Mouse (Mus musculus) forebrain, embryonic 13.5 days (tissue): ENCODE measurements around the gene Pltp. TPM values are rescaled to one million over a fixed set of nuclear protein-coding genes. Genes with fewer than 3 reads are reported as not detected.
A peak's percentile ranks its signal among the peaks of the same experiment; 100 is the strongest.

Experiments used
- ATAC-seq: fragments of 200-750 bp; cut with Nextera tagmentation; 2 replicates; pipeline ENCODE4 v1.8.0; 2017
- H3K27ac ChIP-seq: fragments of 300-500 bp; sonication (generic); 2 replicates; pipeline ENCODE4 v1.5.1; 2015; ENCODE audit warnings: inconsistent platforms, mild to moderate bottlenecking, moderate library complexity
- H3K27me3 ChIP-seq: fragments of 300-500 bp; sonication (generic); 2 replicates; pipeline ENCODE4 v1.6.1; 2015; ENCODE audit warnings: mild to moderate bottlenecking, inconsistent platforms
- H3K36me3 ChIP-seq: fragments of 300-500 bp; sonication (generic); 2 replicates; pipeline ENCODE4 v1.6.1; 2015; ENCODE audit warnings: mild to moderate bottlenecking, inconsistent platforms; ENCODE audit not compliant: poor library complexity, severe bottlenecking
- H3K4me1 ChIP-seq: fragments of 300-500 bp; sonication (generic); 2 replicates; pipeline ENCODE4 v1.6.1; 2015; ENCODE audit warnings: inconsistent platforms
- H3K4me2 ChIP-seq: fragments of 300-500 bp; sonication (generic); 2 replicates; pipeline ENCODE4 v1.6.1; 2015; ENCODE audit warnings: inconsistent platforms, mild to moderate bottlenecking, moderate library complexity
- H3K4me3 ChIP-seq: fragments of 300-500 bp; sonication (generic); 2 replicates; pipeline ENCODE4 v1.5.1; 2015; ENCODE audit warnings: mild to moderate bottlenecking, inconsistent platforms
- H3K9ac ChIP-seq: fragments of 300-500 bp; sonication (generic); 2 replicates; pipeline ENCODE4 v1.6.1; 2015; ENCODE audit warnings: mild to moderate bottlenecking, inconsistent platforms
- H3K9me3 ChIP-seq: fragments of 300-500 bp; sonication (generic); replicated peaks from 2 replicates; pipeline ENCODE4 v1.6.1; 2016; ENCODE audit warnings: inconsistent platforms
- WGBS: fragments of 180-500 bp; shearing (Covaris S2); methylation state at CpG from one replicate; pipeline ENCODE4 v1.1.7; 2015; 5-methylcytosine and 5-hydroxymethylcytosine counted together
- polyA plus RNA-seq: library from polyadenylated mRNA; unstranded; fragments of >200 nt; fragmentation: Nextera tagmentation; extraction: Ambion mirVana; gene quantifications from 2 replicates; pipeline ENCODE4 v1.2.1, GENCODE M21; 2015

Pltp gene
- polyA plus RNA-seq, 1 experiment from 2014 or later: 34.3 TPM

- Histone ChIP-seq H3K4me1 (peaks cover 23% of the 10 kb centered on the region), H3K36me3 (peaks cover 28% of the 10 kb centered on the region), H3K27ac (peak within 1 kb of the TSS; percentile 68), H3K9me3 (no peaks in the 10 kb centered on the region), H3K4me2 (peak within 1 kb of the TSS; percentile 95), H3K9ac (peak within 1 kb of the TSS; percentile 74), H3K27me3 (no peaks in the 10 kb centered on the region), H3K4me3 (peak within 1 kb of the TSS; percentile 58)
- ATAC-seq: peak; percentile 82
- WGBS: under 1% methylated on average over 35 of the region's 35 CpGs
Measured at GRCm38 (mm10) chr2:164832748-164833301, 24.7 kb downstream of the Pltp start, which contains the start of gene Ctsa. TSS of gene Ctsa (plus strand) at chr2:164832873.

GRCm38 (mm10) chr2:164832032-164832747, 25.3 kb downstream of the Pltp start:
- no peak for ATAC-seq
- Histone ChIP-seq H3K27ac (peak overlapping the region; percentile 68; the same call in 1 of the 2 replicates), H3K9ac (peak overlapping the region; percentile 74), H3K27me3 (no peaks in the 10 kb centered on the region), H3K4me1 (peaks cover 23% of the 10 kb centered on the region), H3K4me3 (peak overlapping the region; percentile 58), H3K36me3 (peaks cover 30% of the 10 kb centered on the region), H3K4me2 (peak overlapping the region; percentile 95), H3K9me3 (no peaks in the 10 kb centered on the region)
- WGBS: 65% methylated on average over 16 of the region's 16 CpGs

GRCm38 (mm10) chr2:164831029-164831428, 26.5 kb downstream of the Pltp start:
- H3K4me3 ChIP-seq: no peak overlapping the region
- no peak overlapping the region for H3K4me2 ChIP-seq
- H3K4me1 ChIP-seq: peaks cover 23% of the 10 kb centered on the region
- no peaks in the 10 kb centered on the region for H3K9me3 ChIP-seq
- H3K36me3 ChIP-seq: peaks cover 31% of the 10 kb centered on the region
- WGBS: 89% methylated on average over 10 of the region's 10 CpGs
- H3K27me3 ChIP-seq: no peaks in the 10 kb centered on the region
- no peak for ATAC-seq
- no peak overlapping the region for H3K27ac ChIP-seq
- H3K9ac ChIP-seq: no peak overlapping the region

- Histone ChIP-seq H3K4me3 (no peak overlapping the region), H3K4me2 (no peak overlapping the region), H3K27ac (no peak overlapping the region), H3K9ac (no peak overlapping the region), H3K4me1 (peaks cover 16% of the 10 kb centered on the region), H3K9me3 (no peaks in the 10 kb centered on the region), H3K36me3 (peaks cover 46% of the 10 kb centered on the region), H3K27me3 (no peaks in the 10 kb centered on the region)
- no peak for ATAC-seq
- 98% methylated on average over 1 of the region's 1 CpGs for whole genome bisulfite sequencing
Measured at GRCm38 (mm10) chr2:164829090-164829489, 28.4 kb downstream of the Pltp start.

GRCm38 (mm10) chr2:164828437-164828836, 29.1 kb downstream of the Pltp start, which contains the start of gene Spata25:
TSS of gene Spata25 (minus strand) at chr2:164828537.
- H3K9me3 ChIP-seq: no peaks in the 10 kb centered on the region
- H3K27me3 ChIP-seq: no peaks in the 10 kb centered on the region
- H3K4me3 ChIP-seq: no peak within 1 kb of the TSS
- H3K4me1 ChIP-seq: peaks cover 20% of the 10 kb centered on the region
- no peak within 1 kb of the TSS for H3K4me2 ChIP-seq
- H3K27ac ChIP-seq: no peak within 1 kb of the TSS
- H3K9ac ChIP-seq: no peak within 1 kb of the TSS
- no peak for ATAC-seq
- peaks cover 46% of the 10 kb centered on the region for H3K36me3 ChIP-seq
- WGBS: 88% methylated on average over 6 of the region's 6 CpGs

- no peaks in the 10 kb centered on the region for H3K9me3 ChIP-seq
- ATAC-seq: no peak
- 93% methylated on average over 15 of the region's 16 CpGs for WGBS
- H3K36me3 ChIP-seq: peaks cover 46% of the 10 kb centered on the region
- peaks cover 17% of the 10 kb centered on the region for H3K4me1 ChIP-seq
- H3K27me3 ChIP-seq: no peaks in the 10 kb centered on the region
- H3K4me3 ChIP-seq: no peak overlapping the region
- no peak overlapping the region for H3K27ac ChIP-seq
- H3K9ac ChIP-seq: no peak overlapping the region
- no peak overlapping the region for H3K4me2 ChIP-seq
Measured at GRCm38 (mm10) chr2:164827146-164827850, 30.2 kb downstream of the Pltp start.

GRCm38 (mm10) chr2:164825521-164825920, 32.0 kb downstream of the Pltp start:
- H3K36me3 ChIP-seq: peaks cover 60% of the 10 kb centered on the region
- H3K9me3 ChIP-seq: no peaks in the 10 kb centered on the region
- H3K27me3 ChIP-seq: no peaks in the 10 kb centered on the region
- H3K27ac ChIP-seq: no peak overlapping the region
- H3K4me2 ChIP-seq: no peak overlapping the region
- H3K4me3 ChIP-seq: no peak overlapping the region
- ATAC-seq: no peak
- WGBS: 95% methylated on average over 17 of the region's 17 CpGs
- H3K9ac ChIP-seq: no peak overlapping the region
- H3K4me1 ChIP-seq: peaks cover 20% of the 10 kb centered on the region

- no peak overlapping the region for H3K27ac ChIP-seq
- H3K9ac ChIP-seq: no peak overlapping the region
- H3K4me3 ChIP-seq: peak overlapping the region; percentile 63
- WGBS: 95% methylated on average over 4 of the region's 4 CpGs
- H3K4me1 ChIP-seq: peaks cover 20% of the 10 kb centered on the region
- no peak for ATAC-seq
- peak overlapping the region; percentile 65; the same call in 1 of the 2 replicates for H3K4me2 ChIP-seq
- H3K36me3 ChIP-seq: peaks cover 65% of the 10 kb centered on the region
- H3K27me3 ChIP-seq: no peaks in the 10 kb centered on the region
- H3K9me3 ChIP-seq: no peaks in the 10 kb centered on the region
Measured at GRCm38 (mm10) chr2:164823969-164824368, 33.5 kb downstream of the Pltp start.

- Histone ChIP-seq H3K4me3 (peak overlapping the region; percentile 63), H3K36me3 (peaks cover 59% of the 10 kb centered on the region), H3K9me3 (no peaks in the 10 kb centered on the region), H3K27ac (peak overlapping the region; percentile 84), H3K27me3 (no peaks in the 10 kb centered on the region), H3K4me1 (peaks cover 20% of the 10 kb centered on the region), H3K4me2 (peak overlapping the region; percentile 65), H3K9ac (peak overlapping the region; percentile 76)
- peak; percentile 67 for ATAC-seq
- 2% methylated on average over 10 of the region's 10 CpGs for WGBS
Measured at GRCm38 (mm10) chr2:164823181-164823585, 34.3 kb downstream of the Pltp start.

GRCm38 (mm10) chr2:164822636-164823165, 34.8 kb downstream of the Pltp start, which contains the start of gene Zswim1:
TSS of gene Zswim1 (plus strand) at chr2:164822686.
- peaks cover 54% of the 10 kb centered on the region for H3K36me3 ChIP-seq
- peak; percentile 99 for ATAC-seq
- WGBS: 1% methylated on average over 32 of the region's 32 CpGs

GRCm38 (mm10) chr2:164821060-164821459, 36.5 kb downstream of the Pltp start:
- ATAC-seq: no peak

More at GRCm38 (mm10) chr2:164822636-164823165, 34.8 kb downstream of the Pltp start, which contains the start of gene Zswim1:
- Histone ChIP-seq H3K9me3 (no peaks in the 10 kb centered on the region), H3K4me1 (peaks cover 20% of the 10 kb centered on the region), H3K27me3 (no peaks in the 10 kb centered on the region), H3K27ac (peak within 1 kb of the TSS; percentile 84), H3K4me2 (peak within 1 kb of the TSS; percentile 65), H3K9ac (peak within 1 kb of the TSS; percentile 76), H3K4me3 (peak within 1 kb of the TSS; percentile 63)

More at GRCm38 (mm10) chr2:164821060-164821459, 36.5 kb downstream of the Pltp start:
- Histone ChIP-seq H3K9me3 (no peaks in the 10 kb centered on the region), H3K27me3 (no peaks in the 10 kb centered on the region), H3K27ac (no peak overlapping the region), H3K36me3 (peaks cover 38% of the 10 kb centered on the region), H3K4me2 (no peak overlapping the region), H3K9ac (no peak overlapping the region), H3K4me3 (no peak overlapping the region), H3K4me1 (peaks cover 20% of the 10 kb centered on the region)
- WGBS: 88% methylated on average over 6 of the region's 6 CpGs
